Mouse (Mus musculus) retina, adult 2 months (tissue): Measurements from ENCODE around the gene Ggct.

Experiments
- DNase-seq: peaks from one replicate; pipeline ENCODE4 v3.0.0-alpha.2; 2012; ENCODE audit warnings: low read depth, low spot score

Ggct gene

DNA sequence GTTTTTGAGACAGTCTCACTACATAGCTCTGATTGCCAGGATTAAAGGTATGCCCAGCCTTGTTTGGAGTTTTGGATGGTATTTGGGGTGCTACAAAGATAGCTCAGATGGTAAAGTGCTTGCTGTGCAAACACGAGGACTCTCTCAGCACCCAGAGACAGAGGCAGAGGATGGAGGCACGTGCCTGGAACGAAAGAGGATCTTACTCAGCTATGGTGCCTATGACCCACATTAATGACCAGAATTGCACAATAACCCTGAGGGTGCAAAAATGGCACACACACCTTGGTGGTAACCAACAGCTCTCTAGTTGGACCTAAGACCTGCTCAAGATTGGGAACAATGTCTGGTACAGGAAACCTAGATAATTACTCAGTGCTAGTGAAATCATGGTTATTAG is 40.2 kb downstream of the Ggct start:
- DNase-seq, result no peak

DNA sequence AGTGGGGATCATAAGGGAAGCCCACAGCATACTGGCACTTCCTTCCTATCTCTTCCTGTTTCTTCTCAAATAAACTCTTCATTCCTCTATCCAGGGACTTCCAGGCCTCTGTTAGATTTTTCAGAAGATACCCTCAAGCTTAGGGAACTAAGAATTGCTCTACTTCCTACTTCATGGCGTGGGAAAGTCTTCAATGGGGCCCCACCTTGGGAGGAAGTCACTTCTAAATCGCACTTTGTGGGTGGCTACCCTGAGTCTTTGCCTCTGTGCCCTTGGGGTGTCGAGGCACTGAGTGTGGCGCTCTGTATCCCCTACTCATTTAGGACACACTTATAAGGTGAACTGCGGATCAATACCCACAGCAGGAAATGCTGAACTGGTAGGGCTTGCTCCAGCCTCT is 44.1 kb downstream of the Ggct start:
- DNase-seq, result no peak

DNA sequence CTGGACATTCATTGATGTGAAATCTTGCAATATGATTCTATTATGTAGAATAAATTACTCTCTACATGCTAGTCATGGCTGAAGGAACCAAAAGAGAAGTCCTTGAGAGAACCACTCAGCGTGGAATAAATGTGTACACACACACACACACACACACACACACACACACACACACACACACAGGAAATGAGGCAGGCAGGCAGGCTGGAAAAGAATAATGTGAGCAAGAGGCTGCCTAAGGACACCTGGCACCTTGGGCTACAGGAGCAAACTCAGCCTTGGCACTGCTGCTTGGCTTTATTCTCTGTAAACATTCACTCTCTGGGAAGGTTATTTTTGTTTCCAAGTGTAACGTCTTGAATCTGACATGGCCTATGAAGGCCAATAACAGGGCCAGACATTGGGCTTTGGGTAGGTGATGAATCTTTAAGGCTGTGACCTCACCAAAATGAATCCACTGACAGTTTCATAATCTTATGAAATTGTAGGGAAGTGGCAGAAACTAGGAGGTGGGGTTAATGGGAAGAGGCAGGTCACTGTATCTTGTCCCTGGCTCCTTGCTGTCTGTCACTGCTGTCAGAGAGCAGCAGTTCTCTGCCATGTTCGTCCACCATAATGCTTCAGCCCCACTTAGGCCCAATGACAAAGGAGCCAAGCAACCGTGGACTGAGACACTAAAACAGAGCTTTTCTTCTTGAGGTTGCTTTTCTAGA is 46.4 kb downstream of the Ggct start:
- no peak for DNase-seq

DNA sequence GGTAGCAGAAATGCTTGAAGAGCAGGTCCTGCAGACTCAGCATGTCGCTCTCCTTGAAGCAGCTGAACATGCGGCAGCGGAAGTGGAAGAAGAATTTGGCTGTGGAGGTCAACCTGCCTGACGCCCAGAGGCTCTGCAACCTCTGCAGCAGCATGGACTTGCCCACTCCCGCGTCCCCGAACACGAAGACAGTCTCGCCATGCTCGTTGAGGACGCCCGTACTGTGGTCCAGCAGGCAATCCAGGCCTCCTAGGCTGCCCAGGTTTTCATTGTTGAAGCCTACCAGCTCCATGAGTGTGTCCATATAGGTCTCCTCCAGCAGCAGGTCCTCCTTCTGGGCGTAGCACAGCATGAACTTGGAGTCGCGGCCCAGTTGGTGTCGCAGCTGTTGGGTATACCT is 48.2 kb downstream of the Ggct start:
- no peak for DNase-seq

DNA sequence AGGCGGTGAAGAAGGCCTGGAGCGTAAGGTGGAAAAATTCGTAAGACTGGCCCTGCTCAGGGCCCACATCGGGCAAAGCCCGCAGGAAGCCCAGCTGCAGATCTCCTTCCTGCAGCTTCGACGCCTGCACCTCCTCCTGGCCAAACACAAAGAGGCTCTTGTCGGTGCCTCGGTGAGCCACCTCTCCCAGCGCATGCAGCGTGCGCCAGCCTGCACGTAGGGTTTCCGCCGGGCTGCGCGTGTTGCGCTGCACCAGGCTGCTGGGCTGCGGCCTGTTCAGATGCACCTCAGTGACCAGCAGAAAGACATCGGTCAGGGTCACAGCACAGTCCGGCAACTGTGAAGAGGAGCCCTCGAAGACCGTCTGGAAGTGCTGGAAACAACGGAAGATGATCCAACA is 49.0 kb downstream of the Ggct start:
- no peak for DNase-seq

DNA sequence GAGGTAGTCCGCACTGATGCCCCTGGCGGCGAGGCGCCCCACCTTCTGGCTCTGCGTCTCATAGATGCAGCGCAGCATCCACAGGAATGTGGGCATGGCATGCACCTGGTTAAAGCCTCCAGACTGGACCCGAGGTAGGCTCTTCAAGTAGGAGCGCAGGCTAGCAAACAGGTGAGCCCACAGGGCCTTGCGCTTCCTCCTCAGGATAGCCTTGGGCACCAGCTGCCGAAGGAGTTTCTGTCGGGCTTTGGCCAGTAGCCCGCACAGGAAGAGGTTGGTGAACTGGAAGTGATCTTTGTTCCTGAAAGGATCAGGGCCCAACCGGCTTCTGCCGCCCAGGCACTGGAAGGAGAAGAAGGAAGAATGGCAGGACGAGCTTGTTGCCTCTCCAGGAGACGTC is 49.5 kb downstream of the Ggct start:
- DNase-seq, result no peak

DNA sequence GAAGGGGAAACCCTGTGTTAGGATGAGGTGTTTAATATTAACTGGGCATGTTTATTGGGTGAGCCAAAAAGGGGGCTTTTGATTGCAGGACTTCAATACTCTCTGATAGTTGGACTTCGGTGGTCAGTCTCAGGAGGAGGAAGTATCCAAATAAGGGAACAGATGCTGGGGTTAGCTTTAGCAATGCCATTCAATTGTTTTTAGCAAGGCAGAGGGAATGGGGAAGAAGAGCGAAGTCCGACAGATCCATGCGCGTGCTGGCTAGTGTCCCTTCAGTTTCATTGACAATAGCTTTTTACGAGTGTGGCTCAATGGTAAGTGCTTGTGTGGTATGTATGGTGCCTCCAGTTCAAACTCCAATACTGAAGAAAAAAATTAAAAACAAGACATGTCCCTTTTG is 51.6 kb downstream of the Ggct start:
- no peak for DNase-seq

DNA sequence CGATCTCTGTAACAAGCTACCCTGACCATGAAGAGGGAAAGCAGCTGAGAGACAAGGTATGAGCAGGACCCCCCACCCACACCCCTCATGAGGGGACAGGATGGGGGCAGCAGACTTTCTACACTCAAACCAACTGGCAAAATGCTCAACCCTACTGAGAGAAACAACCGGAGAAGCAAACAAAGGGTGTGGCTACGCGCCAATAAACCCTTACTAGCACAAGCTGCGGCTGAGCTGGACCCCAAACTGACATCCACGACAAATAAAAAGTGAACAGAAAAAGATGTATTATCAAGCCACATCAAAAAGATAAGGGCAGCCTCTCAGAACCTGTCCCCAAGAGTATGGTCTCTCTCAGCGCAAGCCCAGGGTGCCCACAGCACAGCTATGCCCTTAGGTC is 52.6 kb downstream of the Ggct start:
- DNase-seq, result no peak

DNA sequence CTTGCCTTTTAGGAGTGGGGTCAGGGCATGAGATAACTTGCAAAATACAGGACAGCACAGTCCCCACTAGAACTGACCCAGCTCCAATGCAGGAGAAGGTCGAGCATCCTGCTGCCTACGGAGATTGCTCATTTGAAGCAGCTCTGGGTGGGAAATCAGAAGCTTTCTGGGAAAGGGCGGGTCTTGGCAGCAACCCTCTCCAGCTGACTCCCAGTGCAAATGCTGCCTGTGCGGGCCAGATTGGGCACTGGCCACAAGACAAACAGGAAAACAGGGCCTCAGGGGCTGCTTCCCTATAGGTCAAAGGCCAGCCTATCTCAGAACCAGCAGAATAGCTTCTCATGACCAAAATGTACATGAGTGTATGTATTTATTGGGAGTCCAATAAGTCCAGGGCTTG is 53.1 kb downstream of the Ggct start:
- DNase-seq, result no peak

DNA sequence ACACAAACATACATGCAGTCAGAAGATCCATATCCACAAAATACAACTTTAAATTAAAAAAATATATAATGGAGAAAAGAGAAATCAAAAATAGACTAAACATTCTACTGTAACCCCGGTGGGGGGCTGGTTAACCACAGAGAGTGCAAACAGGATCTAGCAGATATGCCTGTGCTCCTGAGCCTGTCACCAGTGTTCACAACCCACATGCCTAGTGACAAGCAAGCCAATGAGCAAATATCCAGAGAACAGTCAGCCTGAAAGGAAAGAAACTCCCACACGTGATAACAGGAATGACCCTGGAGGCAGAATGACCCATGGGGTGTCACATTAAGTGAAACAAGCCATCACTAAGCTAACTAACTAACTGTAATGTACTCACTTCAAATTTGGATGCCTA is 56.3 kb downstream of the Ggct start:
- DNase-seq, result no peak

DNA sequence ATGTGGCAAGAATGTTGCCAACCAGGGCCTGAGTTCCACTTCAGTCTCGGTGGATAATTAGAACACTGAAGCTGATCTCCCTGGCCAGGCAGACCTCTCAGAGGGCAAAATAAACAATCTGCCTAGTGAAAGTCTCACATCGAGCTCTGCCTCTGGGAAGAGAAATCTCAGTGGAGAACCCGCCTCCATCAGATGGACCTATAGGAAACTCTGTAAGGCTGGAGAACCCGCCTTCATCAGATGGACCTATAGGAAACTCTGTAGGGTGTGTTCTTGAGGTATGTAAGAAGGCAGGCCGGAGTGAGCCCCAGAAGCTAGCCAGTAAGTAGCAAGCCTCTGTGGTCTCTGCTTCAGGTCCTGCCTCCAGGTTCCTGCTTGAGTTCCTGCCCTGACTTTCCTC is 57.8 kb downstream of the Ggct start:
- no peak for DNase-seq

DNA sequence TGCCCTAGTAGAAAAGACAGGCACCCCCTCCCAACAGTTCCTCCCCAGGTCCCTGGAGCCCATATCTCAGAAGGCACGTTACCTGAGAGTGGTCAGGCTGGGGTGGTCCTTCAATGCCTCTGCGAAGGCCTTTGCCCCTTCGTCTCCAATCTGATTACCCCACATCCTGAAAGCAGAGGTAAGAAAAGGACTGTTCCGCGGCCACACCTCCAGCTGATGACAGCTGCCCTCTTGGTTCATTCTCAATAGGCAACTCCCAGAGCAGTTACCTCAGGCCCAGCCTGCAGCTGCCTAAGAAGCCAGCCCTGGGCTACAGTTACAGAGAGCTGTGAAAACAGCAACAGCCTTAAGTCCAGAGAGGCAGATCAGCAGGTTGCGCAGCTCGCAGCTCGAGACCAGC is 58.4 kb downstream of the Ggct start:
- DNase-seq, result no peak

DNA sequence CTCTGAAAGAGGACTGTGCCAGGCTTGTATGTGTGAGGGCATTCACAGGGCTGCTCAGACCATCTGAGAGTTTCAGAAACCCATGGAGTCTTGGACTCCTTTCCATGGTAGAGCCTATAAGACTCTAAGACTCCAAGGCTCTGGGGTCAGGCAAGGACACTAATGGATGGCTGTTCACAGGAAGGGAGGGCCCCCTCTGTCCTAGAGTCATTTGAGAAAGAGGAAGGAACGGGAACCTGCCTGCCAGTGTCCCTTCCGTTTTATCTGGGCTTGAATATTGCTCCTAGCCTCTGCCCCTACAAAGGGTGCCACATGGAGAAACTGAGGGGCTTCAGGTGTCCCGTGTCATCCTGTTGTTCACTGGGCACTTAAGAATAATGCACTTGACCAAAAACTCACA is 58.9 kb downstream of the Ggct start:
- no peak for DNase-seq

DNA sequence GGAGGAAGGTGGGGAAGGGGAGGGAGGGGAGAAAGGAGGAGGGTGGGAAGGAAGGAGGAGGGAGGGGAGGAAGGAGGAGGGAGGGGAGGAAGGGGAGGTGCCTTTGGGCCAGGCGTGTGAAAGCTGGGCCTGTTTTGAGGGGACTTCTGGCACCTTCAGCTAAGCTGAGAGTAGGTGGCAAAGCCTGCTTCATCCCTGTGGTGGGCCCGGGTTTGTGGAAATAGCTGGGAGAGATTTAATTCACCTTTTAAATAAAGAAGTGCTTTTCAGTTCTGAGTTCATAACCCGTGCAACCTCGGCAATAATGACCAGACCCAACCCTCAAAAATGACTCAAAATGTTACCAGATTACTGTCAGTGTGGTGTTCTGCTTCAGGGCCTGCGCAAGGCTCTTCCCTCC is 59.5 kb downstream of the Ggct start:
- no peak for DNase-seq
